Mouse (Mus musculus) forebrain, embryonic 12.5 days (tissue): ENCODE results near the gene Fitm2. TPM values are rescaled to one million over a fixed set of nuclear protein-coding genes. Genes with fewer than 3 reads are reported as not detected.

Experiments
- ATAC-seq: fragments of 200-750 bp; cut with Nextera tagmentation; 2 replicates; pipeline ENCODE4 v1.8.0; 2017; ENCODE audit warnings: moderate TSS enrichment; ENCODE audit not compliant: low FRiP score
- H3K27ac ChIP-seq: fragments of 300-500 bp; sonication (generic); 2 replicates; pipeline ENCODE4 v1.5.1; 2016; ENCODE audit warnings: mild to moderate bottlenecking
- H3K27me3 ChIP-seq: fragments of 300-500 bp; sonication (generic); 2 replicates; pipeline ENCODE4 v1.6.1; 2016; ENCODE audit warnings: mild to moderate bottlenecking
- H3K36me3 ChIP-seq: fragments of 300-500 bp; sonication (generic); replicated peaks from 2 replicates; pipeline ENCODE4 v1.6.1; 2016; ENCODE audit warnings: mild to moderate bottlenecking
- H3K4me1 ChIP-seq: fragments of 300-500 bp; sonication (generic); 2 replicates; pipeline ENCODE4 v1.6.1; 2016
- H3K4me2 ChIP-seq: fragments of 300-500 bp; sonication (generic); 2 replicates; pipeline ENCODE4 v1.6.1; 2016; ENCODE audit warnings: mild to moderate bottlenecking, moderate library complexity
- H3K4me3 ChIP-seq: fragments of 300-500 bp; sonication (generic); replicated peaks from 2 replicates; pipeline ENCODE4 v1.5.1; 2016; ENCODE audit warnings: mild to moderate bottlenecking
- H3K9ac ChIP-seq: fragments of 300-500 bp; sonication (generic); 2 replicates; pipeline ENCODE4 v1.6.1; 2016; ENCODE audit warnings: mild to moderate bottlenecking
- H3K9me3 ChIP-seq: fragments of 300-500 bp; sonication (generic); 2 replicates; pipeline ENCODE4 v1.6.1; 2016
- WGBS: fragments of 180-500 bp; shearing (Covaris S2); methylation state at CpG from one replicate; pipeline ENCODE4 v1.1.7; 2016; 5-methylcytosine and 5-hydroxymethylcytosine counted together
- polyA plus RNA-seq: library from polyadenylated mRNA; unstranded; fragments of >200 nt; fragmentation: Nextera tagmentation; extraction: Ambion mirVana; gene quantifications from 2 replicates; pipeline ENCODE4 v1.2.1, GENCODE M21; 2016

Fitm2 gene
- polyA plus RNA-seq, 1 experiment from 2014 or later, result 11.7 TPM

DNA sequence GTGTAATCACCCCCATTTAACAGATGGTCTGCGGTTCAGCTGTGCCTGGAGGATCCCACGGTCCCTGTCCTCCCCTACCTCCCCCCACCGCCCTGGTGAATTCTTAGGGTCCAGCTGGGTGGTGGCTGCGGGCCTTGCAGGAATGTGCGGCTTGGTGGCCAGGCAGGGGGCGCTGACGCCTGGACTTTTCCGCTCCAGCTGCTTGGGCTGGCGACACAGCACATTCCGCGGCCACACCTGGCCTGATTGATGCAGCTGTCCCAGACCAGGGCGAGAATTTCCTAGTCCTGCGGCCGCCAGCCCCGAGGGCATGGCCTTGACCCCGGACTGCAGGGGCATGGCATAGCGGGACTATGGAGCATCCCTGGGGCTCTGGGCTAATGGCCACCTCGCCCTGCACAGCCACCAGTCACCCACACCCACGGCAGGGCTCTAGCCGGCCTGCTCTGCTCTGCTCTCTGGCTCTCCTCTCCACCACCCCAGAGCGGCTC, 9.2 kb upstream of the Fitm2 start:
- Histone ChIP-seq H3K27ac (no peak overlapping the region), H3K4me2 (peak overlapping the region; percentile 51), H3K4me1 (peaks cover 7% of the 10 kb centered on the region)

DNA sequence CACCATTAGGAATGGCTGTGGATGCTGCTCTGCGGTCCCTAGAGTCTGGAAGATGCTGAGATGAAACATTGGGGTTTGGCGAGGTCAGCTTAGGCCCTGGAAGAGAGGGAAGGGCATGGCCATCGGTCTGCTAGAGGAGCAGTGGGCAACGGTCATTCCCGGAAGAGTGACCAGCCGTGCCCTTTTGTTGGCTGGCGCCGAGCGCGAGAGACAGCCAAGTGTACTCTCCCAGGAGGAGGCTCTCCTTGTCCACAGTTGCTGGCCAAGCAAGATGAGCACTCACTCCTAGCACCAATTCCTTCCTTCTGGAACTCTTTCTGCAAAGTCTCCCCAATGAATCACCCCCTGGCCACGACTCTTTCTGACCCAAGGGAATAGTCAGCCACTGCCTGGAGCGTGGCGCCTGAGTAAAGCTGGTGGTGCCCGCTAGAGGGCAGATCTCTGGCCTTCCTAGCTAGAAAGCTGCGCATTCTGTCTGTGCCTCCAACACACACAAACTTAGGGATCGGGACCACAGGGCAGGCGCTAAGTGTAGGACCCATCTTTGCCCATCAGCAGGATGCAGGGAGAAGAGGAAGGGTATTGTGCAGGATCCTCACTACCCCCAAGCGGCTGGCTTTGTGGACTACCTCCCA, 7.9 kb upstream of the Fitm2 start:
- H3K9ac ChIP-seq, result no peak overlapping the region
- no peaks in the 10 kb centered on the region for H3K36me3 ChIP-seq
- H3K4me2 ChIP-seq, result no peak overlapping the region
- 52% methylated on average over 18 of the region's 18 CpGs for WGBS
- peaks cover 28% of the 10 kb centered on the region for H3K27me3 ChIP-seq
- peaks cover 7% of the 10 kb centered on the region for H3K4me1 ChIP-seq
- H3K4me3 ChIP-seq, result no peak overlapping the region
- H3K27ac ChIP-seq, result no peak overlapping the region
- no peak for ATAC-seq
- no peaks in the 10 kb centered on the region for H3K9me3 ChIP-seq

More for the DNA sequence above, 9.2 kb upstream of the Fitm2 start:
- Histone ChIP-seq H3K4me3 (peak overlapping the region; percentile 23), H3K9me3 (no peaks in the 10 kb centered on the region), H3K9ac (peak overlapping the region; percentile 42; the same call in 1 of the 2 replicates), H3K27me3 (peaks cover 28% of the 10 kb centered on the region), H3K36me3 (no peaks in the 10 kb centered on the region)
- 0 out of 2 replicates have a peak, but pooled peaks have one; percentile 46 for ATAC-seq
- 3% methylated on average over 21 of the region's 21 CpGs for WGBS

DNA sequence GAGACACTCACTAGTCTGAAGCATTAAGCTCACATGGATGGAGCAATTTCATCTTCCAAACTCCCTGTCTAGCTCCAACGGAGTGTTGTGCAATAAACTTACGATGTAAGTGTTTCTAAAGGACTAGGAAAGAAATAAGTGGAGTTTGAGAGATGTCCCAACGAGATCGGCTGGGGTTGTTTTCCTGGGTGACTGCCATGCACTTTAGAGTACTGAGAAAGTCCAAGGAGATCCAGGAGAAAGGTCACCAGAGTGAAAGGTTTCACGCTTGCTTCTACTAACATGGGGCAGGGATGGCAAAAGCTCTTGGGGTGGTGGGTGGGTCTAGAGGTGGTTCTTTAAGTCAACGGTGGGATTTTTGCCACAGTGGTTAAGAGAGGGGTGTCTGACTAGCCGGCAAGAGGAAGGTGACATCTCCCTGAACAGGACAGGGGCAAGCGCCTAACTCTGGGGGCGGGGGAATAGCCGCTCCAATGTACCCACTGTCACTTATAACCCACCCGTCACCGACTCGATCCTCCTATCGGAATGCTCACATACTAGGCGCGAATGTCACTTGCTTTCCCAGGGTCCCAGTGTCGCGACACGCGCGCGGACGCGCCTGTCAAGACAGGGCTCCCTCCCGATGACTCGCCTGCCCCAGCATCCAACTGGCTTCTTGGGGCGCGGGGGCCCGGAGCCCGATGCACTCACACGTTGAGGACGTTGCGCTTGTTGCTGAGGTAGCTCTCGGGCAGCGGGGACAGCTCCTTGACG, 541 bp downstream of the Fitm2 start:
- Histone ChIP-seq H3K9me3 (no peaks in the 10 kb centered on the region), H3K4me3 (peak overlapping the region; percentile 86), H3K9ac (peak overlapping the region; percentile 82), H3K4me1 (peaks cover 12% of the 10 kb centered on the region), H3K4me2 (peak overlapping the region; percentile 87), H3K36me3 (peaks cover 25% of the 10 kb centered on the region), H3K27me3 (no peaks in the 10 kb centered on the region), H3K27ac (peak overlapping the region; percentile 66; the same call in 1 of the 2 replicates)
- WGBS, result 6% methylated on average over 36 of the region's 36 CpGs
- ATAC-seq, result no peak; the same call in 1 of the 2 replicates

DNA sequence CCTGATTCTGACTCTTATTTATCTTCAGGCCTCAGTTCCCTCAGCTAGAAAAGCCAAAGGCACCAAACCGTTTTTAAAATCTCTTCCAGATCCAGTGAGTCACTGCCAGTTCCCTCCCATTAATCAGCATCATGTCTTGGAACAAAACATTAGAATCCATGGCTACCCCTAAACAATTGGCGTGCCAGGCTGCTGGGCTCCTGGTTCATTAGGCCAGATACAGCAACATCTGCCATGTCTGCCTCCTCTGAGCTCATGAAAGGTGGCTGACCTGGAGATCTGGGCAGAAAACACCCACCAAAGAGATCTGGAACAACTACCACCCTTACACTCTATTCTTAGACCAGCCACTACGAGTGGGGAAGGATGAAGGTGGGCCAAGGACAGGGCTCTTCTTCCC, 1.3 kb downstream of the Fitm2 start:
- peaks cover 12% of the 10 kb centered on the region for H3K4me1 ChIP-seq
- peak overlapping the region; percentile 82; the same call in 1 of the 2 replicates for H3K9ac ChIP-seq
- H3K9me3 ChIP-seq, result no peaks in the 10 kb centered on the region
- no peak for ATAC-seq
- no peak overlapping the region for H3K27ac ChIP-seq
- WGBS, result 73% methylated on average over 3 of the region's 3 CpGs
- H3K4me3 ChIP-seq, result peak overlapping the region; percentile 86; the same call in 1 of the 2 replicates
- peaks cover 32% of the 10 kb centered on the region for H3K36me3 ChIP-seq
- no peaks in the 10 kb centered on the region for H3K27me3 ChIP-seq
- H3K4me2 ChIP-seq, result peak overlapping the region; percentile 87

DNA sequence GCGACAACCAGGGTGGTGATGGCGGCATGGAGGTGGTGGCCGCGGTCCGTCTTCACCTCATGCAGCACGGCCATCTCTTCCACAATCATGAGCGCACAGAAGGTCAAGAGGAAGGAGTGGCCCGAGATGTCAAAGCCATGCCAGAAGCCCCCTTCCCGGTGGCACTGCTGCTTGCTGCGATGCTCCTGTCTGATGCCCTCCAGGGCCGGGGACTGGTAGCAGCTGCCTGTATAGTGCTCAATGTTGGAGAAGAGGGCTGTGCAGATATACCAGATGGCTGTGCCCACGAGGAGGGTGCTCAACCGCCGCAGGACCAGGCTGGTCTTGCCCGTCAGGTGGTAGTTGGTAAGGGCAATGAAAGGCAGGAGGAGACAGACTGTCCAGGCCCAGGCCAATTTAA, 2.7 kb downstream of the Fitm2 start:
- Histone ChIP-seq H3K27ac (no peak overlapping the region), H3K36me3 (peaks cover 32% of the 10 kb centered on the region), H3K9ac (no peak overlapping the region), H3K4me1 (peaks cover 12% of the 10 kb centered on the region), H3K27me3 (no peaks in the 10 kb centered on the region), H3K4me2 (no peak overlapping the region), H3K4me3 (no peak overlapping the region), H3K9me3 (no peaks in the 10 kb centered on the region)
- WGBS, result 92% methylated on average over 15 of the region's 15 CpGs
- no peak for ATAC-seq

DNA sequence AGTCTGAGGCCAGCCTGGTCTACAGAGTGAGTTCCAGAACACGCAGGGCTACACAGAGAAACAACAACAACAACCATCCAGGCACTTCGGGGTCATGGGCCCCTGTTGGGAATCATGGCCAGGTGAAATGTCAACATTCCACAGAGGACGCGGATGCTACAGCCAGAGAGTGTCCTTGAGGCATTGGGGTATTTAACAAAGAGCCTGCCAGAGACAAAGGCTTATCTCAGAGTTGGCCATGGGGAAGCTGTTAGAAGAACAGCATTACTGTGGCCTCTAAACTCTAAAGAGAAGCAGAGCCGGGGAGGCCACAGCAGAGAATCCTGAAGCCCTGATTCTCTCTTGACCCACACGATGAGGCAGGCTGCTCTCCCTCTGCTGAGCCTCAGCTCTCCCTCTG, 3.6 kb downstream of the Fitm2 start:
- H3K27ac ChIP-seq, result no peak overlapping the region
- H3K9me3 ChIP-seq, result no peaks in the 10 kb centered on the region
- no peaks in the 10 kb centered on the region for H3K27me3 ChIP-seq
- no peak overlapping the region for H3K4me2 ChIP-seq
- H3K36me3 ChIP-seq, result peaks cover 32% of the 10 kb centered on the region
- peaks cover 12% of the 10 kb centered on the region for H3K4me1 ChIP-seq
- ATAC-seq, result no peak
- H3K4me3 ChIP-seq, result no peak overlapping the region
- no peak overlapping the region for H3K9ac ChIP-seq
- WGBS, result 90% methylated on average over 6 of the region's 6 CpGs

DNA sequence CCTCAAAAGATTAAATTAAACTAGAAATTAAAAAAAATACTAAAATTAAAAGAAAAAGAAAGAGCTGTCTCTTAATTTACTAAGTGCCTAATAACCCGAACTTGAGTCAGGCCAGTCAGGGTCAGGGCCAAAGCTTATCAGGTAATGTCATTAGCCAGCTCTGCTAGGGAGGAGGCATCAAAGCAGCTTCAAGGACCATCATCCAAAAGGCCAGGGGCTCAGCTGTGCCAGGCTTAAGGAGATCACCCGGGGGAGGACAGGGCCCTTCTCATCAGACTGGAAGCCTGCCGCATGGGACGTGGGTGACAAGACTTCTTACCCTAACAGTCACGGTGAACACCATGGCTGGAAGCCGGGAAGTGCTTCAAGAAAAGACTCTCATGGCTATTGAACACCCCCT, 4.8 kb downstream of the Fitm2 start:
- H3K4me2 ChIP-seq, result no peak overlapping the region
- WGBS, result 92% methylated on average over 6 of the region's 6 CpGs
- H3K27ac ChIP-seq, result no peak overlapping the region
- no peak overlapping the region for H3K9ac ChIP-seq
- no peaks in the 10 kb centered on the region for H3K9me3 ChIP-seq
- no peak overlapping the region for H3K4me3 ChIP-seq
- peaks cover 32% of the 10 kb centered on the region for H3K36me3 ChIP-seq
- H3K27me3 ChIP-seq, result no peaks in the 10 kb centered on the region
- no peak for ATAC-seq
- peaks cover 12% of the 10 kb centered on the region for H3K4me1 ChIP-seq

DNA sequence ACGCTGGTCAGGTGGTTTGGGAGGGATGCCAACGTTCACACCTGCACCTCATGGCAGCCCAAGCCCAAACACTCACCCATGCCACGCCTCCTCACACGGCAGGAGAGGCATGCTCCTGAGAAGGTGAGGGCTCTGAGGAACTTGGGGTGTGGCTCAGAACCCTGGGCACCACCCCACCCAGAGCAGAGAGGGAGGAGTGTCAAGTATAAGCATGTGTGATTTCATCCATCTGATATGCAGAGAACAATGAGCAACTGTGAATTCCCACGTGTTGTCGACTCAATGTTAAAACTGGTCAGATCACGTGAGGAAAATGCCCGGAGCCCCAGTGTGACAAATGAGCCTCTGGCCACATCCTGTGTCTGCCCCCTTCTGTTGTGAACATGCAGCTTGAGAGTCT, 5.7 kb downstream of the Fitm2 start:
- no peak overlapping the region for H3K4me3 ChIP-seq
- H3K4me1 ChIP-seq, result peaks cover 9% of the 10 kb centered on the region
- H3K27ac ChIP-seq, result no peak overlapping the region
- H3K27me3 ChIP-seq, result no peaks in the 10 kb centered on the region
- no peaks in the 10 kb centered on the region for H3K9me3 ChIP-seq
- H3K9ac ChIP-seq, result no peak overlapping the region
- ATAC-seq, result no peak
- peaks cover 32% of the 10 kb centered on the region for H3K36me3 ChIP-seq
- no peak overlapping the region for H3K4me2 ChIP-seq
- WGBS, result 87% methylated on average over 8 of the region's 8 CpGs

DNA sequence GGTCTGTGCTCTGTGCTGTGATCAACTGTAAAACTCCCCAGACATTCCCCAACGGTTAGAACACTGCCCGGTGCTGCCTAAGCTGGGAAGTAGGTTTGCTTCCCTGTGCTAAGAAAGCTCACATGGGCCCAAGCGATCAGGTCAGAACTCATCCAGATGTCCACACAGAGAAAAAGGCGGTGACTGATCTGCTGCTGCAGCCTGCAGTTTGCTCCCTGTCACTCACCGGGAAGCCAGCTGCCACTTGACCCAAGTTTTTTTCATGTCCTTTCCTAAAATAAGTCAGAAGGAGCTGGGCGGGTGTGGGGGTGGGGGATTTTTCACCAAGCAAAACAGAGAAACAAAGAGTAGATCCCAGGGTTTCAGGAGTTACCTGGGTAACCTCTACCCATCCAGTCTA, 7.9 kb downstream of the Fitm2 start:
- H3K36me3 ChIP-seq, result peaks cover 28% of the 10 kb centered on the region
- H3K4me2 ChIP-seq, result no peak overlapping the region
- H3K9me3 ChIP-seq, result no peaks in the 10 kb centered on the region
- H3K27ac ChIP-seq, result no peak overlapping the region
- no peak overlapping the region for H3K4me3 ChIP-seq
- no peak for ATAC-seq
- H3K4me1 ChIP-seq, result no peaks in the 10 kb centered on the region; the same call in 1 of the 2 replicates
- H3K27me3 ChIP-seq, result no peaks in the 10 kb centered on the region
- no peak overlapping the region for H3K9ac ChIP-seq
- 84% methylated on average over 6 of the region's 6 CpGs for WGBS

DNA sequence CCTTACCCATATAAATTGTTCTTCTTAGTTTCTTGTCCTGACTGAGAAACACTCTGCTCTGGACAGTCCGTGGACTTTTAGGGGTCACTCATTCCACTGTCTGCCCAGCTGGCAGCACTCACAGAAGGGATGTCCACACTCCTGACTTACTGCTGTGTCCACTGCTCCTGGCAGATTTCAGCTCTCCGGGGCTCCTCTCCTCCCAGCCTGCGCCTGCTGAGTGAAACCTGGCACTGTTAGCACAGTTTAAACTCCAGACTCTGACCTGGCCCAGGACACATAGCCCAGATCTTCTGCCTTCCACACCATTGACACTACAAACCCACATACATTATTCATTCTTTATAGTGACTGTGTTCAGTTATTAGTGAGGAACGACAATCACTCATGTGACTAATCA, 8.4 kb downstream of the Fitm2 start:
- Histone ChIP-seq H3K4me3 (no peak overlapping the region), H3K4me2 (no peak overlapping the region), H3K27me3 (0 out of 2 replicates have a peak, but pooled peaks cover 4% of the 10 kb centered on the region), H3K27ac (no peak overlapping the region), H3K4me1 (peaks cover 2% of the 10 kb centered on the region; the same call in 1 of the 2 replicates), H3K9ac (no peak overlapping the region), H3K36me3 (peaks cover 23% of the 10 kb centered on the region), H3K9me3 (no peaks in the 10 kb centered on the region)
- 79% methylated on average over 4 of the region's 4 CpGs for WGBS
- no peak for ATAC-seq

DNA sequence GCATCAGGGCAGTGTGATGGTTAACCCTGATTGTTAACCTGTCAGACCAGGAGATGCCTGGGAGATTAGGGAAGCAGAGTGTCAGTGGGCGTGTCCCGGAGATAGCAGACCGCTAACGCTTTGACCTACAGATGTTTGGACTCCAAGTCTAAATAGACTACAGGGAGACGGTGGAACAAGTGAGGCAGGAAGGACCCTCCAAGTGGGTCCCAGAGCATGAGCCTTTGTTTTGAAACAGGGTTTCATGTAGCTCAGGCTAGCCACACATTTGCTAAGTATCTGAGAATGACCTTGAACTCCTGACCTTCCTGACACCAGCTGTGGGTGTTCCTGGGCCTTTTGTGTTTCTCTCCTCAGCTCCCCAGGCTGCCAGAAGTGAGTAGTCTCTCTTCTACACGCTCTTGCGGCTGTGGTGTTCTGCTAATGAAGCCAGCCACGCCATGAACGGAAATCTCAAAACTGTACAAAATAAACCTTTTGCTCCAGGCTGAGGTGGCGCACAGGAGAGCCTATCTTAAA, 9.1 kb downstream of the Fitm2 start:
- peaks cover 16% of the 10 kb centered on the region for H3K36me3 ChIP-seq
- no peak for ATAC-seq
- peaks cover 9% of the 10 kb centered on the region for H3K27me3 ChIP-seq
- H3K9me3 ChIP-seq, result no peaks in the 10 kb centered on the region
- H3K4me1 ChIP-seq, result peaks cover 6% of the 10 kb centered on the region; the same call in 1 of the 2 replicates
- H3K27ac ChIP-seq, result no peak overlapping the region
- H3K4me2 ChIP-seq, result no peak overlapping the region
- H3K9ac ChIP-seq, result no peak overlapping the region
- 70% methylated on average over 10 of the region's 10 CpGs for WGBS
- no peak overlapping the region for H3K4me3 ChIP-seq

DNA sequence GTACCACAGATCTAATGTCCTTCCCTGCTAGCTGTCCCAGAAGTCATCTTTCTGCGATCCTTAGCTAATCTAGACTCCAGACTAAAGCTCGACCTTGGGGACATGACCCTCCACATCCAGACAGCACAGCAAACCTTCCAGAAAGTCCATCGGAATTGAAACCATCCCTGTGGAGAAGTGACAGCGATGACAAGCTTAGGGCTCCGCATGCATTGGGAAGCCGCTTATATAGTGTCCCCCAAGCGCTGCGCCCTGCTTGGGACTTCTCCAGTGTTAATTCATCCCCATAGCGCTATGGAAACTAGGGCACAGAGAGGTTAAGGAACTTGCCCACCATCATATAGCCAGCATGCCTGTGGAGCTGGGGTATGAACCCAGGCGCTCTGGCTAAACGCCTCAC, 9.6 kb downstream of the Fitm2 start:
- H3K36me3 ChIP-seq, result 0 out of 2 replicates have a peak, but pooled peaks cover 12% of the 10 kb centered on the region
- no peak for ATAC-seq
- 80% methylated on average over 11 of the region's 11 CpGs for whole genome bisulfite sequencing

More for the DNA sequence above, 9.6 kb downstream of the Fitm2 start:
- H3K4me3 ChIP-seq, result no peak overlapping the region
- peaks cover 12% of the 10 kb centered on the region for H3K27me3 ChIP-seq
- H3K4me2 ChIP-seq, result no peak overlapping the region
- H3K9ac ChIP-seq, result no peak overlapping the region
- no peaks in the 10 kb centered on the region for H3K9me3 ChIP-seq
- no peak overlapping the region for H3K27ac ChIP-seq
- H3K4me1 ChIP-seq, result peaks cover 6% of the 10 kb centered on the region; the same call in 1 of the 2 replicates
